14 mouse cellular contexts compared by ENCODE assay signal in the genomic region with DNA sequence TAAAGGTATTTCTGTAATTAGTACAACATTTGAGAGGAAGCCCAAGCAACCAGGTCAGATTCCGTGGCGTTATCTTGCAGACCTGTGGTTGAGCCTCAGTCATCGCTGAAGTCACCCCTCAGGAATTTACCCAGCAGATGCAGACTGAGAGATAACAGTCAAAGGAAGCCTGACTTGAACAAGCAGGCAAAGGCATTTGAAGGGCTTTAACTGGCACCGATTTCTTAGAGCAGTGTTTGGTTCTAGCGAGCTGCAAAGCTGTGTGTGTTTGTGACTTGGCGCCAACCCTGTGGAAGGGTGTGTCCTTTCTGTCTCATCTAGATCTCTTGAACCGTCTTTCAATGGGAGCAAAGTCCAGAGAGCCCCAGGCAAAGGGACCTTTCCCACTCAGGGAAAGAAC. TPM values are rescaled to one million over a fixed set of nuclear protein-coding genes. Genes with fewer than 3 reads are reported as not detected.
DNase-seq lines count a peak whose midpoint lies in the region; ATAC-seq and TF ChIP-seq lines count a peak whose summit lies in the region.
"Had no signal": no experiment of that assay in that cellular context is flagged by ENCODE, and none has a peak within 500 bp of the region (broad histone marks: within the 10 kb centered on the region; RNA-seq: fewer than 3 reads in every experiment).

No protein-coding gene starts in this region.

- no peak for DNase-seq in heart, embryonic 10.5 days (ENCODE audit: low spot score)
- no peak for DNase-seq in heart, adult 18-20 months
- peak; percentile 94 for DNase-seq in MEL (ENCODE audit: low read depth, low spot score)
- DNase-seq in liver, embryonic 11.5 days (ENCODE audit: low spot score): no peak
- no peak for DNase-seq in kidney, adult 11 months
- DNase-seq in layer of hippocampus, adult 2 months (ENCODE audit: low spot score in 2 of 2): no peak
- DNase-seq: cerebellum, adult 9-11 months; gastrocnemius, postnatal 14 days; kidney, adult 8-10 months; retina, postnatal 1 day had no signal

- no peak overlapping the region for H3K4me3 ChIP-seq in heart, embryonic 10.5 days
- no peak overlapping the region for H3K4me3 ChIP-seq in MEL (ENCODE audit: control insufficient read depth in 1 of 2, insufficient read depth in 1 of 2, low read depth in 2 of 2, low read length in 2 of 2)
- H3K4me3 ChIP-seq in liver, embryonic 11.5 days (ENCODE audit: low read depth, low read length): no peak overlapping the region
- no peak overlapping the region for H3K4me3 ChIP-seq in midbrain, embryonic 16.5 days (ENCODE audit: low read depth, low read length)
- H3K4me3 ChIP-seq in layer of hippocampus, adult 2 months: no peak overlapping the region
- H3K4me3 ChIP-seq: erythroblast, embryonic 14.5 days had no signal

- WGBS in heart, embryonic 10.5 days: 10% methylated on average over 7 of the region's 7 CpGs
- 4% methylated on average over 7 of the region's 7 CpGs for WGBS in liver, embryonic 11.5 days
- WGBS in midbrain, embryonic 16.5 days: 65% methylated on average over 7 of the region's 7 CpGs

- peak overlapping the region; percentile 76 for H3K27ac ChIP-seq in heart, embryonic 10.5 days
- H3K27ac ChIP-seq in MEL (ENCODE audit: control insufficient read depth, low read depth, low read length): 0 out of 2 replicates have a peak overlapping the region, but pooled peaks have one; percentile 2
- no peak overlapping the region for H3K27ac ChIP-seq in liver, embryonic 11.5 days (ENCODE audit: low read depth, low read length)
- H3K27ac ChIP-seq in midbrain, embryonic 16.5 days (ENCODE audit: low read length): no peak overlapping the region
- no peak overlapping the region; the same call in 1 of the 2 replicates for H3K27ac ChIP-seq in layer of hippocampus, adult 2 months

- H3K27me3 ChIP-seq in heart, embryonic 10.5 days (ENCODE audit: insufficient read depth, poor library complexity, severe bottlenecking): no peaks in the 10 kb centered on the region
- no peaks in the 10 kb centered on the region for H3K27me3 ChIP-seq in MEL (ENCODE audit: control insufficient read depth in 1 of 2, insufficient read depth in 2 of 2, low read length in 2 of 2)
- H3K27me3 ChIP-seq in liver, embryonic 11.5 days (replicated peaks; ENCODE audit: control insufficient read depth, insufficient read depth, low read length): peaks cover 18% of the 10 kb centered on the region
- no peaks in the 10 kb centered on the region for H3K27me3 ChIP-seq in midbrain, embryonic 16.5 days (ENCODE audit: control insufficient read depth, insufficient read depth, low read depth, low read length)
- H3K27me3 ChIP-seq: CH12.LX had no signal

- H3K4me1 ChIP-seq in heart, embryonic 10.5 days: peaks cover 63% of the 10 kb centered on the region
- H3K4me1 ChIP-seq in MEL (ENCODE audit: control insufficient read depth in 1 of 2, insufficient read depth in 2 of 2, low read length in 2 of 2): peaks cover 9 to 38% of the 10 kb centered on the region in 2 experiments
- H3K4me1 ChIP-seq in liver, embryonic 11.5 days (replicated peaks; ENCODE audit: control insufficient read depth, insufficient read depth, low read length): peaks cover 37% of the 10 kb centered on the region
- H3K4me1 ChIP-seq in midbrain, embryonic 16.5 days (ENCODE audit: control insufficient read depth, insufficient read depth, low read length): no peaks in the 10 kb centered on the region

- TF ChIP-seq RAD21 in MEL (IDR thresholded peaks at IDR 0.05; ENCODE audit: low read depth, low read length): no peak

- H3K9me3 ChIP-seq in heart, embryonic 10.5 days: no peaks in the 10 kb centered on the region
- H3K9me3 ChIP-seq in MEL (replicated peaks; ENCODE audit: insufficient read depth, low read length): no peaks in the 10 kb centered on the region
- no peaks in the 10 kb centered on the region for H3K9me3 ChIP-seq in liver, embryonic 11.5 days (ENCODE audit: control insufficient read depth, low read length)
- H3K9me3 ChIP-seq in midbrain, embryonic 16.5 days (replicated peaks; ENCODE audit: control insufficient read depth, low read length, poor library complexity, severe bottlenecking): no peaks in the 10 kb centered on the region

- H3K9ac ChIP-seq in MEL (ENCODE audit: control insufficient read depth, low read depth, low read length, poor library complexity, severe bottlenecking): no peak overlapping the region
- H3K9ac ChIP-seq in liver, embryonic 11.5 days (ENCODE audit: low read depth, low read length): no peak overlapping the region
- no peak overlapping the region for H3K9ac ChIP-seq in midbrain, embryonic 16.5 days (ENCODE audit: low read depth, low read length)

- TF ChIP-seq EP300 in MEL (IDR thresholded peaks at IDR 0.05; ENCODE audit: low read depth in 1 of 2, low read length in 2 of 2): peak; percentile 84 to 93

- H3K79me2 ChIP-seq in MEL (ENCODE audit: control insufficient read depth, insufficient read depth, low read length, poor library complexity): no peaks in the 10 kb centered on the region

- TF ChIP-seq CTCF in MEL (IDR thresholded peaks at IDR 0.05 in 2 of 3, conservative IDR thresholded peaks at IDR 0.05 in 1 of 3; ENCODE audit: control insufficient read depth in 1 of 3, insufficient read depth in 1 of 3, low read depth in 2 of 3, low read length in 3 of 3, poor library complexity in 1 of 3, severe bottlenecking in 1 of 3): no peak
- no peak for TF ChIP-seq CTCF in layer of hippocampus, adult 2 months (conservative IDR thresholded peaks at IDR 0.05)

- no peaks in the 10 kb centered on the region for H3K36me3 ChIP-seq in heart, embryonic 10.5 days
- H3K36me3 ChIP-seq in MEL (ENCODE audit: control insufficient read depth in 1 of 2, insufficient read depth in 2 of 2, low read length in 2 of 2): peaks cover 0 to 30% of the 10 kb centered on the region in 2 experiments; a peak in 2 of 4 replicates
- H3K36me3 ChIP-seq in liver, embryonic 11.5 days (ENCODE audit: control insufficient read depth, insufficient read depth, low read length): no peaks in the 10 kb centered on the region
- no peaks in the 10 kb centered on the region for H3K36me3 ChIP-seq in midbrain, embryonic 16.5 days (ENCODE audit: control insufficient read depth, insufficient read depth, low read length)

- peak overlapping the region; percentile 33 for H3K4me2 ChIP-seq in liver, embryonic 11.5 days
- H3K4me2 ChIP-seq in midbrain, embryonic 16.5 days (ENCODE audit: low read length): no peak overlapping the region

- peak; percentile 80 for ATAC-seq in liver, embryonic 11.5 days (replicated peaks; ENCODE audit: low FRiP score)
- peak; percentile 25; the same call in 1 of the 2 replicates for ATAC-seq in megakaryocyte, adult 5-6 weeks (ENCODE audit: poor library complexity, severe bottlenecking)
- ATAC-seq in midbrain, embryonic 16.5 days: no peak

- TF ChIP-seq POLR2A in MEL (IDR thresholded peaks at IDR 0.05; ENCODE audit: control insufficient read depth in 1 of 2, insufficient read depth in 1 of 2, low read depth in 1 of 2, low read length in 2 of 2, poor library complexity in 1 of 2): no peak

TF ChIP-seq in MEL, 35 proteins besides CTCF, POLR2A, EP300 and RAD21 (continues in another document):
- TF ChIP-seq ZNF384 (IDR thresholded peaks at IDR 0.05; ENCODE audit: low read depth, low read length): no peak; the same call in 1 of the 2 replicates
- no peak for TF ChIP-seq POLR2AphosphoS2 (IDR thresholded peaks at IDR 0.05; ENCODE audit: low read length)
- peak; percentile 99 for TF ChIP-seq TAL1 (IDR thresholded peaks at IDR 0.05; ENCODE audit: low read length)
- TF ChIP-seq ELF1 (IDR thresholded peaks at IDR 0.05; ENCODE audit: low read depth, low read length): no peak
- no peak for TF ChIP-seq GABPA (IDR thresholded peaks at IDR 0.05; ENCODE audit: low read depth, low read length)
- peak; percentile 99 for TF ChIP-seq TCF12 (IDR thresholded peaks at IDR 0.05; ENCODE audit: low read depth, low read length)
- no peak for TF ChIP-seq NELFE (IDR thresholded peaks at IDR 0.05; ENCODE audit: low read depth, low read length)
- peak; percentile 95 for TF ChIP-seq MEF2A (IDR thresholded peaks at IDR 0.05; ENCODE audit: extremely low read depth, insufficient replicate concordance, low read depth, low read length, poor library complexity, severe bottlenecking)
- no peak for TF ChIP-seq SMC3 (IDR thresholded peaks at IDR 0.05; ENCODE audit: low read depth, low read length)
- TF ChIP-seq MAFK (IDR thresholded peaks at IDR 0.05; ENCODE audit: borderline replicate concordance, low read depth, low read length): peak; percentile 82
- TF ChIP-seq POLR2AphosphoS5 (IDR thresholded peaks at IDR 0.05; ENCODE audit: borderline replicate concordance, low read depth, low read length): no peak
- TF ChIP-seq USF2 (IDR thresholded peaks at IDR 0.05; ENCODE audit: borderline replicate concordance in 1 of 2, insufficient read depth in 1 of 2, low read depth in 1 of 2, low read length in 2 of 2): no peak
- no peak for TF ChIP-seq ZKSCAN1 (IDR thresholded peaks at IDR 0.05; ENCODE audit: low read depth, low read length)
- TF ChIP-seq TBP (IDR thresholded peaks at IDR 0.05; ENCODE audit: low read depth, low read length): no peak
- TF ChIP-seq MXI1 (IDR thresholded peaks at IDR 0.05; ENCODE audit: low read depth, low read length): no peak
- no peak for TF ChIP-seq USF1 (IDR thresholded peaks at IDR 0.05; ENCODE audit: low read depth, low read length)
- TF ChIP-seq CHD1 (IDR thresholded peaks at IDR 0.05; ENCODE audit: low read depth, low read length): no peak
- TF ChIP-seq MYB (IDR thresholded peaks at IDR 0.05; ENCODE audit: low read depth, low read length): peak; percentile 63
- TF ChIP-seq ZMIZ1 (IDR thresholded peaks at IDR 0.05; ENCODE audit: low read depth, low read length): no peak
- TF ChIP-seq BHLHE40 (IDR thresholded peaks at IDR 0.05; ENCODE audit: borderline replicate concordance, low read depth, low read length): peak; percentile 91
- peak; percentile 99 for TF ChIP-seq RCOR1 (IDR thresholded peaks at IDR 0.05; ENCODE audit: low read depth, low read length)
- no peak for TF ChIP-seq KAT2A (conservative IDR thresholded peaks at IDR 0.05; ENCODE audit: low read depth, low read length)
- TF ChIP-seq GATA1 (IDR thresholded peaks at IDR 0.05; ENCODE audit: low read depth, low read length): peak; percentile 99

RNA-seq across cellular contexts. Expression of a gene that starts 22.0 kb away (rescaled TPM):
- 55.0 and 55.8 TPM in 2 replicates for polyA plus RNA-seq in heart, embryonic 10.5 days (2016; fragmentation: Nextera tagmentation; extraction: Ambion mirVana)
- total RNA-seq in heart, adult 18-20 months (2021): 10 to 100 TPM; 26.7 to 34.9 TPM
- total RNA-seq in MEL (2012; rRNA removed): 11.6 and 12.0 TPM in 2 replicates
- 10 to 100 TPM in 1 of 2 experiments, not detected in 1; 29.4 TPM for polyA plus RNA-seq in MEL (2012; ENCODE audit: insufficient read depth in 1 of 2, insufficient read length in 2 of 2, low read depth in 1 of 2, low replicate concordance in 2 of 2, missing spikeins in 1 of 2)
- polyA plus RNA-seq in liver, embryonic 11.5 days (2014; fragmentation: Nextera tagmentation; extraction: Ambion mirVana): 28.9 and 34.8 TPM in 2 replicates
- total RNA-seq in megakaryocyte, adult 5-6 weeks (2015): 6.7 and 10.6 TPM in 2 replicates
- 3.4 and 4.9 TPM in 2 replicates for total RNA-seq in megakaryocyte, adult 5-6 weeks (2017)
- polyA plus RNA-seq in midbrain, embryonic 16.5 days (2015; fragmentation: Nextera tagmentation; extraction: Ambion mirVana): 84.0 and 91.8 TPM in 2 replicates
- total RNA-seq in layer of hippocampus, adult 2 months (2021): 10 to 100 TPM; 26.0 to 27.2 TPM

Comparison
In these comparisons a context has a peak if more than half of its experiments do, and no peak if none do; other contexts are left out.
1. H3K27ac ChIP-seq: peak in heart, embryonic 10.5 days (single experiment) and MEL (single experiment); none in liver, embryonic 11.5 days (single experiment), midbrain, embryonic 16.5 days (single experiment) and layer of hippocampus, adult 2 months (single experiment).